Mouse (Mus musculus) embryonic facial prominence, embryonic 11.5 days (tissue): ENCODE results near the gene Syt6. TPM values are rescaled to one million over a fixed set of nuclear protein-coding genes. Genes with fewer than 3 reads are reported as not detected.

Experiments
- ATAC-seq: fragments of 200-750 bp; cut with Nextera tagmentation; replicated peaks from 2 replicates; pipeline ENCODE4 v1.8.0; 2017; ENCODE audit warnings: low read depth; ENCODE audit not compliant: insufficient number of reproducible peaks, low FRiP score, low TSS enrichment
- DNase-seq: peaks from one replicate; pipeline ENCODE4 v3.0.0-alpha.2; 2015; ENCODE audit warnings: low spot score
- H3K27ac ChIP-seq: fragments of 300-500 bp; sonication (generic); replicated peaks from 2 replicates; pipeline ENCODE4 v1.5.1; 2014; ENCODE audit warnings: mild to moderate bottlenecking, low read depth, low read length, control low read depth
- H3K27me3 ChIP-seq: fragments of 300-500 bp; sonication (generic); 2 replicates; pipeline ENCODE4 v1.6.1; 2014; ENCODE audit warnings: mild to moderate bottlenecking, low read length, moderate library complexity, mixed read lengths; ENCODE audit not compliant: control insufficient read depth, insufficient read depth
- H3K36me3 ChIP-seq: fragments of 300-500 bp; sonication (generic); replicated peaks from 2 replicates; pipeline ENCODE4 v1.6.1; 2014; ENCODE audit warnings: low read depth, mild to moderate bottlenecking, low read length, moderate library complexity, mixed read lengths; ENCODE audit not compliant: control insufficient read depth, insufficient read depth
- H3K4me1 ChIP-seq: fragments of 300-500 bp; sonication (generic); 2 replicates; pipeline ENCODE4 v1.6.1; 2014; ENCODE audit warnings: low read length, mixed read lengths; ENCODE audit not compliant: control insufficient read depth, insufficient read depth
- H3K4me2 ChIP-seq: fragments of 300-500 bp; sonication (generic); 2 replicates; pipeline ENCODE4 v1.6.1; 2014; ENCODE audit warnings: low read depth, mild to moderate bottlenecking, control low read depth, low read length, moderate library complexity
- H3K4me3 ChIP-seq: fragments of 300-500 bp; sonication (generic); 2 replicates; pipeline ENCODE4 v1.5.1; 2014; ENCODE audit warnings: low read depth, low read length, control low read depth
- H3K9ac ChIP-seq: fragments of 300-500 bp; sonication (generic); replicated peaks from 2 replicates; pipeline ENCODE4 v1.6.1; 2014; ENCODE audit warnings: mild to moderate bottlenecking, control low read depth, low read length
- H3K9me3 ChIP-seq: fragments of 300-500 bp; sonication (generic); replicated peaks from 2 replicates; pipeline ENCODE4 v1.6.1; 2016; ENCODE audit warnings: mild to moderate bottlenecking, low read length, inconsistent platforms, mixed read lengths; ENCODE audit not compliant: control insufficient read depth
- WGBS: fragments of 180-500 bp; shearing (Covaris S2); extraction: QIAGEN DNeasy Blood & Tissue Kit; methylation state at CpG from one replicate; pipeline ENCODE4 v1.1.7; 2014; 5-methylcytosine and 5-hydroxymethylcytosine counted together
- microRNA-seq: library from miRNA; unstranded; fragments of <30 nt; microRNA quantifications from one replicate; pipeline ENCODE4, GENCODE M21; 2016; ENCODE audit warnings: borderline number of aligned reads
- polyA plus RNA-seq: library from polyadenylated mRNA; unstranded; fragments of >200 nt; fragmentation: Nextera tagmentation; extraction: Ambion mirVana; gene quantifications from 2 replicates; pipeline ENCODE4 v1.2.1, GENCODE M21; 2014

Gene Syt6
- polyA plus RNA-seq, 1 experiment from 2014 or later, result 4.5 TPM

DNA sequence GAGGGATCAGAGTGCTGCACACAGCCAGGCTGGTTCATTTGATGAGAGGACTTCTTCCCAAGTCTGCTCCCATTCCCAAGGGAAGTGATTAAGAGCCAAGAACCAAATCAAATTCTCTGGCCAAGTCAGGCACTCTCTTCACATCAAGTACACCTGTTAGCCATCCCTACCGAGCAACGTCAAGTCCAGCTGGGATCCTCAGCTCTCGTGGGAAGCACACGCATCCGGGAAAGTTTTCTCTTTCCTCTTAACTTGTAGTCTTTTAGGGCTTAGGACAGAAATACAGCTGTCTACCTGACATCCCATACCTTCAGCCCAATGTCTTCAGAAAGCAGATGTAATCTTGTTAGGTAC is 108.9 kb downstream of the Syt6 start:
- DNase-seq (no peak), ATAC-seq (no peak)
- H3K4me1 ChIP-seq, result no peaks in the 10 kb centered on the region; the same call in 1 of the 2 replicates
- no peak overlapping the region for H3K4me2 ChIP-seq
- H3K27me3 ChIP-seq, result no peaks in the 10 kb centered on the region
- H3K36me3 ChIP-seq, result no peaks in the 10 kb centered on the region
- no peak overlapping the region for H3K9ac ChIP-seq
- H3K27ac ChIP-seq, result no peak overlapping the region
- WGBS, result 23% methylated on average over 5 of the region's 5 CpGs
- H3K4me3 ChIP-seq, result no peak overlapping the region
- no peaks in the 10 kb centered on the region for H3K9me3 ChIP-seq

DNA sequence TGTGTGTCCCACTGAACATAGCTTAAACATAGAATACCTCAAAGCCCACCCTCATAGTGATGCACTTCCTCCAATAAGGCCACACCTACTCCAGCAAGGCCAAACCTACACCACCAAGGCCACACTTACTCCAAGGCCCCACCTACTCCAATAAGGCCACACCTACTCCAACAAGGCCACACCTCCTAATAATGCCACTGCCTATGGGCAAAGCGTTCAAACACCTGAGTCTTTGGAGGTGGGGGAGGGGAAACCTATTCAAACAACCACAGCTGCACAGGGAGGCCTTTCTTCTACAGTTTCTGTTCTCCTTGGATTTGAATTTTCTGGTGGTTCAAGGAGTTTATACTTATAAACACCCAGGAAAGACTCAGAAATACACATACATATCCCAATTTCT is 114.0 kb downstream of the Syt6 start:
- Histone ChIP-seq H3K36me3 (no peaks in the 10 kb centered on the region), H3K9me3 (no peaks in the 10 kb centered on the region), H3K4me2 (no peak overlapping the region), H3K27me3 (no peaks in the 10 kb centered on the region), H3K4me1 (no peaks in the 10 kb centered on the region), H3K9ac (no peak overlapping the region), H3K27ac (no peak overlapping the region), H3K4me3 (no peak overlapping the region)
- no peak for DNase-seq
- no peak for ATAC-seq
- 65% methylated on average over 1 of the region's 1 CpGs for WGBS

DNA sequence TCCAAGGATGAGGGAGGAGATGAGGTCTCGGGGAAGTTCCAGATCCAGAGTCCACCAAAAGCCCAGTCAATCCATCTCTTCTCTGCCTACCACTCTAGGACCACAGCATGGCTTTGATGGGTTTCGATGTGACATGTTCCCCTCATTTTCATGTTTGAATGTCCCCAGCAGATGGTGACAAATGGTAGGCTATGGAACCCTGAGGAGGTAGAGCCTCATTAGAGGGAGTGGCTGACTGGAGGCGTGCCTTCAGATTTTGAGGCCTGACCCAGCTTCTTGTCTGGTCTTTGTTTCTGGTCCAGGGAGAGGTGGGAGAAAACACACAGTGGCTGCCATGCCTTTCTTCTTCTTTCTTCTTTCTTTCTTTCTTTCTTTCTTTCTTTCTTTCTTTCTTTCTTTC is 115.5 kb downstream of the Syt6 start:
- H3K9me3 ChIP-seq, result no peaks in the 10 kb centered on the region
- H3K36me3 ChIP-seq, result no peaks in the 10 kb centered on the region
- DNase-seq (no peak), ATAC-seq (no peak)
- no peaks in the 10 kb centered on the region for H3K27me3 ChIP-seq
- no peaks in the 10 kb centered on the region for H3K4me1 ChIP-seq
- 77% methylated on average over 3 of the region's 3 CpGs for WGBS
- H3K27ac ChIP-seq, result no peak overlapping the region
- H3K9ac ChIP-seq, result no peak overlapping the region
- no peak overlapping the region for H3K4me2 ChIP-seq
- no peak overlapping the region for H3K4me3 ChIP-seq

Small RNA genes lying within 50 kb of the gene (microRNA-seq; reads per million reads assigned to microRNA genes)
- gene Gm25325, result not detected

Other genes starting within 250 kb of the Syt6 start
- gene Atg4a-ps, start 70.8 kb downstream of the Syt6 start, polyA plus RNA-seq, result 0.29 TPM in 1 of 2 replicates, not detected in the other
- 25.2 and 26.1 TPM in 2 replicates for gene Olfml3, start 162.8 kb downstream of the Syt6 start, polyA plus RNA-seq
- not detected in 2 replicates for gene Gm10964, start 164.1 kb downstream of the Syt6 start, polyA plus RNA-seq
- 13.8 TPM in 2 replicates for gene Hipk1, start 216.3 kb downstream of the Syt6 start, polyA plus RNA-seq
- gene Dclre1b, start 234.2 kb downstream of the Syt6 start, polyA plus RNA-seq, result 38.2 and 40.3 TPM in 2 replicates
- 22.8 and 26.5 TPM in 2 replicates for gene Ap4b1, start 234.3 kb downstream of the Syt6 start, polyA plus RNA-seq
- 0.24 TPM in 1 of 2 replicates, not detected in the other for gene Gm43064, start 234.3 kb downstream of the Syt6 start, polyA plus RNA-seq